Mouse (Mus musculus) gastrocnemius, postnatal 36 days (tissue): ENCODE measurements around the gene Mob3a. TPM values are rescaled to one million over a fixed set of nuclear protein-coding genes. Genes with fewer than 3 reads are reported as not detected.

Experiments
- DNase-seq, 2 experiments: peaks; one replicate each; pipeline ENCODE4 v3.0.0; 2022
- intact Hi-C: fragments of 180-260 bp; cut with DNase I; formaldehyde crosslinking; loops from one replicate; pipeline ENCODE4 v1.15.1; 2025
- total RNA-seq, 2 experiments: library from RNA; stranded (reverse); gene quantifications; 2 replicates each; pipeline ENCODE4 v1.2.3; 2021

The Mob3a gene
- total RNA-seq, 2 experiments from 2014 or later: 3.4 to 3.6 TPM

DNA sequence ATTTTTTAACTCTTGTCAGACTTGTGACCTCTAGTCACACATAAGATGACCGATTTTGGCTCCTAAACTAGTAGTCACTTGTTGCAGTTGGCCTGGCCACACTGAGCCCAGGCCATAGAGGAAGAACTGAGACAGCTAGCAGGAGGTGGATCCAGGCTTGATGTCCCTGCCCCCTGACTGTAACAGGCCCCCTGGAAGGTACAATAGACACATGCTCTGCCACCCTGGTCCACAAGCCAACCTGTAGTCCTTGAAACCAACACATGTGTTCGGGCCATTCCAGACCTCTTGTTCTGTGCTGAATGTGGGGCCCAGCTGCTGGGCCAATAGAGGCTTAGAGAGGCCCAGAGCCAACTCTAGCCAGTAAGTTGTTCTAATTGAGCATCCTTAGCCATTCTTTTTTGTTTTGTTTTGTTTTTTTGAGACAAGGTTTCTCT, 21.5 kb downstream of the Mob3a start:
- no peak for DNase-seq
- intact Hi-C loops: no loop called here

DNA sequence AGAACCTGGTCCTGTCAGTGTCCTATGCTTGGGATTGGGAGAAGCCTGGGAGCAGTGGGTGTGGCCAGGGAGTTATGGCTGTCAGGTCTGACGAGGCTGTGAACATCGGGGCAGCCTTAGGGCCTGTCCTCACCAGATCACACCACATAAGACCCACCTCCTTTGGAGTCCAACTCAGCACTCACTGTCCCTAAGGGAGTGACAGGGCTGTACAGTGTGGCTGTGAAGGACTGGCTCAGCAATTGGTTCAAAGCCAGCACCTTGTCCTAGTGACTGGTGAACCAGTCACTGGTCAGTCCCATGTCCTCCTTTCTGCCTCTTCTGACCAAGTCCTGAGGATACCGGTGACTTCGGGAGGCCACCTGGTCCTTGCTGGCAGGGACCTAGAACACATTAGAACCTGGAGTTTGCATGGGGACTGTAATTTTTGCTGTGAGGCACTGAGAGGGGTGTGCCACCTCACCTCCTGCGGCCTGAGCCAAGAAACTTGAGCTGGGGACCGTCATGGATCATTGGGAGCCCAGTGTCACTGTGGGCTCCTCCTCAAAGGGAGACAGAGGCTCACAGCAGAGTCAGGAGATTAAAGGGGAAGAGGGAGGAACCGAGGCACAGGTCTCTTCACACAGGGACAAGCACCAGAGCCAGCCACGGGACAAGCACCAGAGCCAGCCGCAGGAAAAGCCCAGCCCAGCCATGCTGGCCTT, 22.1 kb downstream of the Mob3a start:
- intact Hi-C loops: no loop called here
- DNase-seq: peak in 1 of 2 experiments; percentile 44

DNA sequence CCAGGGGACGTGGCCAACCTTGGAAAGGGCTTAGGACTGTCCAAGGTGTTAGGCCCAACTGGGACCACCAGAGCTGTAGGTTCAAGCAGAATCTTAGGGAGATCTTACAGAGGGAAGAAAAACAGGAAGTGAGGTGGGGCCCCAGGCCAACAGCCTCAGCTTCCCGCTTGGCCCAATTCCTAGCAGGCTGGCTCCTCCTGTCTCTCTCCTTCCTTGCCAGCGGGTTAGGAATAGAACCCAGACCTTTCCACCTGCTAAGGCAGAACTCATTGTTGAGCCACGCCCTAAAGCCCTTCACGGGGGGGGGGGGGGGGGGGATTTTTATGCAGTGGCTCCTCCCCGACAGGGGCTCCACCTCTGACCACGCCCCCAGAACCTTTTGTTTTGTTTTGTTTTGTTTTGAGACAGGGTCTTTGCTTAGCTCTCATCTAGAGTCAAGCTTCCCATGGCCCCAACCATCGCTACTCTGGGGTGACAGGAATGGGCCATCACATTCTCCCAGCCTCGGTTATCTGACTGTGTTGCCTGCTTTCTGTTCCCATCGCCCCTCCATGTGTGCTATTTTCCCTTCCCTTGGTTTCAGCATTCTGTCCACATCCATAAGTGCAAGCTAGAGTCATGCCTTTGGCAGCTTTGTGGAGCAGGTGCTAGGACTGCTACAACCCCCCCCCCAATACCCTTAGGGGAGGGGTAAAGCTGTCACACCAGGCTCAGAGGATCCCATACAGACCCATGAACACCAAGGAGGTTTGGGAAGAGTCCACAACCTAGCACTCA, 23.0 kb downstream of the Mob3a start:
- no peak for DNase-seq
- intact Hi-C loops: no loop called here

DNA sequence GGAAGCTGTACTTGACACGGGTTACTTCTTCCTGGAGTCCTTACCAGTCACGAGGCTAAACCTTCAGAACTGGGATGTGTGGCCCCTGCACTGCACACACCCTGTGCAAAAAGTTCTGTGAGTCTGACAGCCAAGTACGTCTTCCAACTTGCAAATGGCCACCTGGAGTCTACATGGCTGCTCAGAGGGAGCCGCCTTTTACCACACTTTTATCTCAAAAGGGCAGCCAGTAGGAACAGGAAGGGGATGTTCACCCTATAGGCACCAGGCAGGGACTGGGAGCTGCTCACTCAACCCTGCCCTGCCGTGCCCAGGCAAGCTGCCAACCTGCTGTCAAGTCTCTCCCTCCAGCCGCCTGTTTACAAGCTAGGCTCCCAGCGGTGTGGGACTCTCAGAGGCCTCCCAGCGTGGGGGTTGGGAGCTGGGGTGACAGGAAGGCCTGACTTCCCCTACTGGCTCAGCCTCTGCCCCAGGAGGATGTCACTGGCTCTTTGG, 23.8 kb downstream of the Mob3a start, which contains the start of gene Mknk2:
Mknk2 (minus strand) TSS at position 171 of the 495 bp plus-strand sequence.
- DNase-seq: peak; percentile 85 to 89
- intact Hi-C loops: no loop called here

DNA sequence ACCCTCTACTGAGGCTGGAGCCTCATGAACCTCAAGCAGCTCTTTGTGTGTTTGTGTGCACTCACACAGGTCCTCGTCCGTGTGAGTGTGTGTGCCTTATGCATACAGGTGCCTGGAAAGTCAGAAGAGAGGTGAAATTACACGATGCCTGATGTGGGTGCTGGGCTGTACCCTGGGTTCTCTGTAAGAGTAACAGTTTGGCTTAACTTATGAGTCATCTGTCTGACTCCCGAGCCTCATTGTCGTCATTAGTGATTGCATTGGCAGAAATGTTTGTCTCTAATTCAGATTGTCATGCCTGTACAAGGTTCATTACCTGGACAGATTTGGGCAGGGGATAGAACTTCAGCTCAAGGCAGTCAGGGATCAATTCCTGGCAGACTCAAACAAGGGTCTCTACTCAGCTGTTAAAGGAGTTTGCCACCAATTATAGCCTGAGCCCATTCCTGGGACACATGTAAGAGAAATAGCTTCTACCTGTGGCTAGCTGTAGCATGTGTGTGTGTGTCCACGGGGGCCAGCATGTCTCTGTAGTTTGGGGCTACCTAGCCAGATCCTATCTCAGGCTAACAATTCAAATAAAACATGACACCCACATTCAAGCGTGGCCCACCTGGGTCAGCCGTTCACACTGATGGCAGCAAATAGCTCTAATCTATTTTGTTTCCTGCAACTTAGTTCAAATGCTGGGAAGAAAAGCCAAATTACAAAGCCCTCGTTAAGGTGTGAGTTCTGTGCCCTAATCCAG, 24.5 kb downstream of the Mob3a start:
- no peak for DNase-seq
- intact Hi-C loops: no loop called here

DNA sequence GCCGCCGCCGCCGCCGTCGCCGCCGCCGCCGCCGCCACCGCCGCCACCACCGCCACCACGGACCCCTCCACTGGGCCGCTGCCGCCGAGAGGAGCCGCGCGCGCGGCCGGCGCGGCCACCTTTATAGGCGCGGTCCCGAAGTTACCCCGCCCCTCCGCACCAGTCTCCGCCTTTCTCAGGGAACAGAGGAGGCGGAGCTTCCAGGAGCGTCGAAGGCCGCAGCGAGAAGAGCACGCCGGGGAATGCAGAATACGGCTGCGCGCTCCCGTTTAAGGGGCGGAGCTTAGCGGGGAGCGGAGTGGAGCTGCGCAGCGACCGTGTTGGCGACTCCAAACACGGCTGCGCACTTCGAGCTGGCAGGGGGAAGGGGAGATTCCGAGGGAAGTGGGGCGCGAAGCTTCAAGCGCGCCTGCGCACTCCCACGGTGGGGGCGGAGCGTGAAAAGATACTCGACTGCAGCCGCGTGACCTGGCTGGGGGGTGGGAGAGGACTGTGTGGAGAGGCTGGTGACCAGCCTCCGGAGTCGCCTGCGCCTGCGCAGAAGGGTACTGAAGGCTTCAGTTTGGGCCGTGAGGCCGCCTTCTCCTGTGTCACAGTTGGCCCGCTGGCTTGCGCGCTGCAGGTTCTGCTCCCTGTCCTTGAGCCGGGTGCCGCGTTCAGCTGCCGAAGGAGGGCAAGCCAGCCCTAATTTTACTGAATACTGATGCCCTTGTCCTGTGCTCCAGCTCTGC, 25.4 kb downstream of the Mob3a start:
- peak; percentile 99 to 100 for DNase-seq
- intact Hi-C loops: no loop called here

DNA sequence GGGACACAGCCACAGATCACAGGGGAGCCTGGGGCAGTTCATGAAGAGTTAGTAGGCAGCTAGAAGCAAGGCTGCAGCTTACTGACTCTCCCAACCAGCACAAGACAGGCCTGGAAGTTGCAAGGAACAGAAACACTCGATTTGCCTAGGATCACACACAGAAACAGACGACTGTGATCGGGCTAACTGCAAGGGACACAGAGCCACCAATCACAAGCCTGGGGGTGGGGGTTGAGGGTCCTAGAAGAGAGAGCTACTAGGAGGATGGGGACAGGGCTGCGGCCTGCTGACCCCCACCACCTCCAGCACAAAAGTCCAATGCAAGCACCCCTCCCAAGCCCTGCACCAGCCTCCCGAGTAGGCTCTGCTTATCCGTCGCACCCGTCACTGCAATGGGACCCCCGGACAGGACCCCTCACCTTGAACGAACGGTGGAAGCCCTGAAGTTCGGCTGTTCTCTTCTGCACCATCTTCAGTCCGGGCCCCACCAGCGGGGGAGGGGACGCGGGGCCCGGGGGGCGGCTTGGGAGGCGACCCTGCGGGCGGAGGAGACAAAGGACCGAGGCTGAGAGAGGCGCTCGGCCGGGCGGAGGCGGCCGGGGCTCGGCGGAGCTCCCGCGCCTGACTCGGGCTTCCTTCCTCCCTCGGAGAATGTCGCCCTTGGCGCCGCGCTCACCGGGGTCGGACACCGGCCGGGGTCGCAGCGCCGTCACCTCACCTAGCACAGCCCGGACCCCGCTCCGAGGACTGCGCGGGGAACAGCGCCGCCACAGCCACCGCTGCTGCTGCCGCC, 26.2 kb downstream of the Mob3a start:
- no peak for DNase-seq
- intact Hi-C loops: no loop called here

DNA sequence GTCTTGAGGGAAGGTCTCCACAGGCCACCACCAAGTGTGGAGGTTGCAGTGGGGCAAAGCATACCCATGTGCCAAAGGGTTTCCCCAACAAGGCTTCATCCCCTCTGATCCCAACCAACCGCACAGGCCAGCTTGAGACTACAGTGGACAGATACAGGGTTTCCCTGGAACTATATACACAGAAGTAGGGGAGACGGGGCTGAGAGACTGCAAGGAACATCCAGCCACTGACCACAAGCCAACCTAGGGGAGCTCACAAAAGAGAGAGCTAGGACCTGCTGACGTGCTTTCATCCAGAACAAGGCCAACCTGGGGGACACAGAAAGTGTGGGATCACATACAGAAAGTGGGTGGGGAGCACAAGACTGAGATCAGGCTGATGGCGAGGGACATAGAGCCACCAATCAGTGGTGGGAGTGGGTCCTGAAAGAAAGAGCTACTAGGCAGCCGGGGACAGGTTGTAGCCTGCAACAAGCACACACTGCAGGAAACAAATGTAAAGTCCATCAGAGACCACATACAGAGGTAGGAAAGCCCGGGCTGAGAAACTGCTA, 26.8 kb downstream of the Mob3a start:
- intact Hi-C loops: no loop called here

DNA sequence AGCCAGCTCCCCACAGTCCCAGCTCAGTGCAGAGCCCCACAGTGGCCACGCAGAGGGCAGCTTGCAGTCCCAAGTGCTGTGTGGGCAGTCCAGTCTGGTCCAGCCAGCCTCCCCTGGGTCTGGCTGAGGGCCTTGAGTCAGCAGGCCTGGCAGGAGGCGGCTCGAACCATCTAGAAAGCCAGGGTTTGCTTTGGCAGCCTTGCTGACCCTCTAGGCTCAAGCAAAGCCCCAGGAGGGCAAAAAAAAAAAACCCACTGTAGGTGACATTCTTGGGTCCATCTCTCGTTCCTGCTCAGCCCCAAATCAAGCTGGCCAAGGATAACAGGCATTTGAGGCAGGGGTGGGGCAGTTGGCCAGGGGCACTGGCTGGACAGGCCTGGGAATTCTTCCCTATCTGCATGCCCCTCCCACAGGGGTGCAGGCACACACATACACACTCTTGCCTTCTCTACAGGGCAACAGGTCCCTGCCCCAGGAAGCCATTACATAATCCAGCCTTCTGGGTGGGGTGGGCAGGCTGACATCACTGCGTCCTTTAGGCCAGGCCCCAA, 27.5 kb downstream of the Mob3a start:
- peak in 1 of 2 experiments; percentile 63 for DNase-seq
- intact Hi-C loops: no loop called here

More for the DNA sequence above, 26.8 kb downstream of the Mob3a start:
- DNase-seq: no peak

DNA sequence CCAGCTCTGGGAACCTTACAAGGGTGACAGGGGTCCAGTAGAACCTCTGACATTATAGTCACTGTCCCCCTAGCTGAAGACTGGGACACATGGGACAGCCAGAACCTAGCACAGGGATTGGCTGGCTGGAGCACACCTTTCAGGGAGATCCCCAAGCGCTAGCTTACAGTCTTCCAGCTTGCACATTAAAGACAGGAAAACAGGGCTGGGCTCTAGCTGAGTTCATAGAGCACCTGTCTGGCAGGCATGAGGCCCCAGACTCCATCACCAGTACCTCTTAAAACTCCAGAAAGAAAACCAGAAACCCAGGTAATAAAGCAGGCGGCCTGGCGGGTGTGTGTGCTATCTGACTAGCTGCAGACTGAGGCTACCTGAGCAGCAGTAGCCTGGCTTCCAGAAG, 28.1 kb downstream of the Mob3a start:
- intact Hi-C loops: no loop called here

DNA sequence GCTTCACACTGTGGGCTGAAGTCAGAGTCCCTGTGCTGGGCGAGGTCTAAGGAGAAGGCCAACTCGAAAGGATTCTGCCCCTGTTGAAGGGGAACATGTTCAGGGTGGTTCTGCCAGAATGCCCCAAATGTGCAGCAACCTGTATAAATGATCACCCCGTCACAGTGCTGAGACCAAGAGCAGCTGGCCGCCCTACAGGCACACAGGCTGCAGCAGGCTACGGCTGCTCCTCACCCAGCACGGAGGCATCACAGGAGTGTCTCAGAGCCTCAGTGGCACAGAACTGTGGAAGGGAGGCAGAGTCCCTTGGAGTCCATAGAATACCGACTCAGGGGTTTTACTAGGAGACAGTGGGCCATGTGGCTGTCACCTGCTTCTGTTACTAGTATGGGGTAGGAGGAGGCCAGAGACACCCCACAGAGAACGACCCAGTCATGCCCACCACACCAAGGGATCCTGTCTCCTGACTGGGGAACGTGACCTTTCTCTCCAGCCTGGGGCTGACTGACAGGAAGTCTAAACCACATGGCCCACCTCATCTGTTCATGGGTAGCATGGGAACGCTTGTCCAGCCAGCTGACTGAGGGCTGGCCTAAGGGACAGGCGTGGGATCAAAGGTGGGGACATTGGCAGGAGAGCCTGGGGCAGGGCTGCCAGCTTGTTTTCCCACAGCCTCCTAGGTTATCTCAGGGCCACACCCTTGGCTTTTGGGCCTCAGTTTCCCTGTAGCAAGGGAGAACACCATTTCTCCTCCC, 29.7 kb downstream of the Mob3a start:
- intact Hi-C loops: no loop called here
- DNase-seq: no peak

More for the DNA sequence above, 28.1 kb downstream of the Mob3a start:
- no peak for DNase-seq

DNA sequence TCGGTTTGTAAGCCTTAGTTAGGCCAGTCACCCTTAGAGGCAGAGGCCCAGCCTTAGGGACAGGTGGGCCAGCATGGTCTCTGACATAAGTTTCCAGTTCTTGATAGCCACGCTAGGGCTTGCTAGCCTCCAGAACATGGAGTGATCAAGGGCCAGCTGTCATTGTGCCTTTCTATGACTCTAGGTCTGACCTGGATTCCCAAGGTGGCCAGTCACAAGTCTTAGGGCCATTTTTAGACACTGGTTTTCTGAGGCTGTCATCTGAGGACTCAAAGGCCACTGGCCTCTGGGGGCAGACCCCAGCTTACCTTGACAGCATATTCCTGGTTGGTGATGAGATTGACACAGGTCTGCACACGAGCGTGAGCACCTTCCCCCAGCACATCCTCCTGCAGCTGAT, 30.5 kb downstream of the Mob3a start:
- DNase-seq: no peak
- intact Hi-C loops: no loop called here

DNA sequence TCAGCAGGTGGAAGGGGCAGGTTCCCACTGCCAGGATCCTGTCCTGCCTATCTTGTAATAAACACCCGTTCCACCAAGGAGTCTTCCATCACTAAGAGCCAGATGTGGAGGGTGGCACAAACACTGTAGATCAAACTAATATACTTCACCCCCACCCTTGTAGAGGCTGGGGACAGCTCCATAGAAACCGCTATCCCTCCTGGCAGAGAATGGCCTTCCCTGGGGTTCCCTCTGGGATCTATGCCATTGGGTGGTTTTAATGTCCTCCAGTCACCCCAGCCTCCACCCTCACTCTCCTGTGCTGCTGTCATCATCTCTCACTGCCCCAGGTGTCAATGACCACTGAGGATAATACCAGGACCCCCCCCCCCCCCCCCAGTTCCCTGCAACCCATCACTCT, 31.2 kb downstream of the Mob3a start:
- intact Hi-C loops: no loop called here
- no peak for DNase-seq

DNA sequence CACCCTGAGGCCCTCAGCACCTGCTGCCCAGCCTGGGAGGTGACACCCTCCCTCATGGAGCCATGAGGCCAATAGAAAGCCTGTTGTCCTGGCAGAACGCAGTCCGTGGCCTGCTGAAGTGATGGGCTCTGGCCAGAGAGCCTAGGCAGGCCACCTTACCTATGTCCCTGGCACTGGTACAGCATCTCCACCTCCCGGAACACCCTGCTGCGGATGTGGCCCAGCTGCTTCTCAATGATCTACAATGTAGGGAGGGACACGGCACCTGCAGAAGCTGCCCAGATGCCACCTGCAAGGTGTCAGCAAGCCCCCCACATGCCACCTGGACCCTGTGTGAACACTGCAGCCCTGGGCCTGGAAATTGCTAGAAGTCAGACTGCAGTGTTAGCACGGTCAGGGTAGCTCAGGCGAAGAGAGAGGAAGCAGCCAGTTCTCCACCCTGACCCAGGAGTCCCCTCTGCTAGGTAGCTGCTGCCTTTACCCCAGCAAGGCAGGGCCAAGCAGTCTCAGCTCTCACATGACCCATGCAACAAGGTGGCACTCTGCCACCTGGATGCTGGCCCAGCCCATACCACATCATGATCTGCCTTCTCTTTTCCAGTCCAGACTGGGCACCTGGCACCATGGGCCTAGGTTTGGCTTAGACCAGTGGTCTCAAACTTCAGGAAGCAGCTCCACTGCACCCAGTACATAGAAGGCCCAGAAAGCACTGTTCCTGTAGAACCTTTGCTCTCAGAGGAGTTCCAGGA, 31.9 kb downstream of the Mob3a start:
- DNase-seq: peak; percentile 55 to 60
- intact Hi-C loops: no loop called here

DNA sequence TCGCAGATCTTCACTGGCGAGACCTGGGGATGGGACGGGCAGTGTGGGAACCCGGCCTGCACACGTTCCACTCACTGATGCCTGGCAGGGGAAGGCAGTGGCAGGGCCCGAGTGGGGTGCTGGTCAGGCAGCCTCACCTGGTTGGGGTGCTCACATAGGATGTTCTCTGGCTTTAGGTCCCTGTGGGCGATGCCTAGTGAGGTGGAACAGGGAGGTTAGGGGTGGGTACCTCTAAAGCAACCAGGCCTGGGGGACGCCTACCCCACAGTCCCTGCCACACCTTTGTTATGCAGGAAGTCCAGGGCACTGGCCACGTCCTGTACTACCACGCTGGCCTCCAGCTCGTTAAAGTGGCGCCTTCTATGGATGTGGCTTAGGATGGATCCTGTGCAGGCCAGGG, 32.8 kb downstream of the Mob3a start:
- intact Hi-C loops: no loop called here
- DNase-seq: no peak

DNA sequence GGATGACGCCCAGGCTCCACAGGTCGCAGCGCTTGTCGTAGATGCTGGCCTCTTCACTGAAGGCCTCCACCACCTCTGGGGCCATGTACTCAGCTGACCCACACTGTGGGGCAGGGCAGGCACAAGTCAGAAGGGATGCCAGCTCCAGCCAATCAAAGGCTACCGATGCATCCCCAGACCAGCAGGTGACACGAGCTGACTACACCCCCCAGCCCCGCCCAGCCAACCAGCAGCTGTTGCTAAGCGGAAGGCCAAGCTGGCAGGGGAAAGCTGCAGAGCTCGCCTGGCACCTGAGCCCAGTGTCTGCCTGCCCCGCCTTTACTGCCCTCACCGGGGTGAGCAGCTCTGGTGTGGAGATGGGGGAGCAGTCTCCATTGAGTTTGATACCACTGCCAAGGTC, 33.2 kb downstream of the Mob3a start:
- DNase-seq: peak; percentile 54 to 77
- intact Hi-C loops: no loop called here

DNA sequence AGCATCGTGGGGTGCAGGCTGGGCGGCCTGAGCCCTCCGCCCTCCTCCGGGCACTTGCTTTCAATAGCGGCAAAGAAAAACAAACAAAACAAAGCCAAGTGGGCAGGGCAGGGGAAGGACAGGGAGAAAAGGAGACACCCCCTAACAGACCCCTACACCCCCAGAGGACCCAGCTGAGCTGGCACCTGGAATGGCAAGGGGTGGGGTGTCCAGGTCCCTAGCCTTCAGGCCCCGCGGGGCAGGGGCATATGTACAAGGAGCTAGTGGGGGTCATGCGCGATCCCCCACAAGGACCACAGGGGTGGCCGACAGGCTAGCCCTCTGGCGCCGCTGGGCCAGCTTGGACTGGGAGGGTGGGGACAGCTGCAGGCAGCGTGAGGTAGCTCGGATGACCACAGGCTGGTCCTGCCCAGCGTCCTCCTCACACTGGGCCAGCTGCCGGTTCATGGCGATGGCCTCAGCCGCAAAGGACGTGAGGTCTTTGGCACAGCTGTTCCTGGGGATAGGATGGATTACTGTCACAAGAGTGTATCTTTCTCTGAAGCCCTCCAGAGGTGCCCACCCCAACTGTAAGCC, 34.9 kb downstream of the Mob3a start:
- intact Hi-C loops: no loop called here
- peak; percentile 42 to 46 for DNase-seq
